Mouse (Mus musculus) spleen, embryonic (tissue): Measurements from ENCODE around the gene Ankrd49.

Experiments
- CTCF ChIA-PET: fragments of 350-600 bp; sonication (Branson Sonifier 250); formaldehyde crosslinking; loops from one replicate; lab custom pipeline; 2022; lab: Charles Lee

Ankrd49 gene

DNA sequence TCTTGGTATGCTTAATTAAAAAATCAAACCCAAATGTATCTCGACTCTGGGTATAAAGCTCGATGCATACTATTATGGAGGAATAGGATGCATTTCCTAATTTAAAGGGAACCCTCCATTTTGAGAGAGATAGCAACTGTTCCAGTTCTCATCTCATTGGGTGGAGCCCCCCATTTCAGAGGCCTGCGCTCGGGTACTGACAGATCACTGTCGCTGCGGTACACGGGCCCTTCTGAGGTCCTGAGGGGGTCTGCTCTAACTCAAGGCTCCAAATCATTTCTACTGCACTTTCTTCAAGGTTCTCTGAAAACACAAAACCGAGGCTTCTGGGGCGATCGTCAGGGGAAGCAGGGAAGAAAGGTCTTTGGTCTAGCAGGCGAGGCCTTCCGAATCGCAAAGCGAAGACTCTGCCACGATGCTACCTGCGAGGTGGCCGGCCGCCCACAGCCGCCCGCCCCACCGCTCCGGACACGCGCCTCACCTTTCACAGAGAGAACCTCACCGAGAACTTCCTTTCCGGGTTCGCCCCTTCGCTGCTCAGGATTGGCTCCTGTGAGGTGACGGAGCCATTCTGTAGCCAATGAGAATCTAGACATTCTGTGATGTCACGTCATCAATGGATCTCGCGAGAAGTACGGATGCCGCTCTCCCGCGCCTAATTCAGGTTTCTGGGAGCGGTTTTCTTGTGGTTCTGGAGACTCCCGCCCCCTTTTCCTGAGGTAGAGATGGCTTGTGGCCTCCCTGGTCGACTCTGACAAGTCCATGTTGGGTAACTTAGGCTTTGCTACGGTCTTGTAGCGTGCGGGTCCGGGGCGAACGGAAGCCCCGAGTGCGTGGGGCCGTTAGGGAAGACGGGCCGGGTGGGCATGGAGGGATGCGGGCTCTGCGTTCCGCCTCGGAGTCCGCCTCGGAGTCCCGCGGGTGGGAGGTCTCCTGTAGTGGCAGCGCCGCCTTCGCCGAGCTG lies at the start of gene Ankrd49, which contains the start of gene Mre11a:
TSS of gene Ankrd49 (minus strand) at position 818 of the 964 bp plus-strand sequence.
TSS of gene Mre11a (plus strand) at position 616 of the 964 bp plus-strand sequence.
- CTCF ChIA-PET: no interaction called here

DNA sequence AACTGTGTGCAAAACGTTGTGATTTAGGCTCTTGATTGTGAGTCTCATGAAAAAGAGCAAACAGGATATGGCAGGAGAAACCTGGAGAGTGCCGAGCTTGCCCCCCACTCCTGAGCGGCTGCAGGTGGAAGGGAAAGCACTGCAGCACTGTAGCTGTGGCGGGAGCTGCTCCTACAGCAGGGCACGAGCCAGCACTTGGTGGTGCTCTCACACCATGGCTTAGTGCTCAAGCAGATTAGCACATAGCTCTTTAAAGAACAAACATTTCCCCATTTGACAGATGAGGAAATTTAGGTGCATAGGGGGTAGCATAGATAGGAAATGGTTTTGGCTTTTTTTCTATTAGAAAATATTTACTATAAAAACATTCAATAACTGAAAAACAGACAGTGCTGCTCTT lies 47.4 kb upstream of the Ankrd49 start:
- CTCF ChIA-PET: no interaction called here

DNA sequence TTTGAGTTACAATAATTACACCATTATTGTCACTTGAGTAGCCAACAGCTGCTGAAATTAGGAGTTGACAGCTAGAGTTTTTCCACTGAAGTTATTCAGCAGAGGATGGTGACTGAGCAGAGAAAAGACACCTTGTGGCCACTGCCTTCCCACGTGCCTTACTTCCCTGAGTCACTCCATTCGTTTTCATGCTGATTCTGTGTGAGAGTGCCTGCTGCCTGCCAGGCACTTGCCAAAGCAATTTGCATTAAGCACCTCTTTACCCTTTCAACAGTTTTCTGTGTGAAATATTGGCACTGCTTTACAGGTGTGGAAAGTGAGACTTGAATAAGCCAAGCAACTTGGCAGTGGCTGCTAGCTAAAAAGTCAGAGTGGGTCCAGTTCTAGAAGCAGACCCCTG lies 43.2 kb upstream of the Ankrd49 start:
- CTCF ChIA-PET: no interaction called here

DNA sequence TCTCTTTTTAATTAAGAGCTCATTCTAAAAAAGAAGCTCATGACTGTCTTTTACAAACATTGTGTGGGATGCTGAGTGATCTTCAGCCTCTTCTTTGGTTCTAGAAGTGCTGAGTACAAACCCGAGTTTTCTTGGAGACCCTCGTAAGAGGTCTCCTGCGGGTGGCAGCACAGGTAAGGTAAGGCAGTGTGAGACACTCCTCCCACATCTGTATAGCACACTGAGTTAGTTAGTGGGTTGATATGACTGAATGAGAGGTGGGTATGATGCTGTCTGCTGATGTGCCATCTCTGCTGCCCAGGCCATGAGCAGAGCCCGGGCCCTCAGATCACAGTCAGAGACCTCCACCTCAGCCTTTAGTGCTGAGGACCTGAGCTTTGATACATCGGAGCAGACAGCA lies 40.2 kb upstream of the Ankrd49 start:
- CTCF ChIA-PET: no interaction called here

DNA sequence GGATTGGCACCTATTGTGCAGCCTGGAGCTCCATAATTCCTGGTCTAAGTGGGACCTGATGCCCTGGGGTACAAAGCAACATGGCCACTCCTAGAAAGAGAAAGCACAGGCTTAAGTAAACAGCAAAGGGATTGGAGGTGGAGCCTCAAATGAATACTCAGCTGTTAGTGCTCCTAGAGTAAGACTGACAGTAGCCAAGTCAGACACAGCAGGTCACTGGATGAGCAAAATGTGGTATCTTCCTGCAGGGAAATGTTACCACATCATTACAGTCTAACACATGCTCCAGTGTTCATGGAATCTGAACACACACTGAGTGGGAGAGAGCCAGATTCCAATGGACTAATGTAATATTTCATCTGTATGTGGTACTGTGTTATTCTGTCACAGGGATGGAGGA lies 36.7 kb upstream of the Ankrd49 start:
- CTCF ChIA-PET: no interaction called here

DNA sequence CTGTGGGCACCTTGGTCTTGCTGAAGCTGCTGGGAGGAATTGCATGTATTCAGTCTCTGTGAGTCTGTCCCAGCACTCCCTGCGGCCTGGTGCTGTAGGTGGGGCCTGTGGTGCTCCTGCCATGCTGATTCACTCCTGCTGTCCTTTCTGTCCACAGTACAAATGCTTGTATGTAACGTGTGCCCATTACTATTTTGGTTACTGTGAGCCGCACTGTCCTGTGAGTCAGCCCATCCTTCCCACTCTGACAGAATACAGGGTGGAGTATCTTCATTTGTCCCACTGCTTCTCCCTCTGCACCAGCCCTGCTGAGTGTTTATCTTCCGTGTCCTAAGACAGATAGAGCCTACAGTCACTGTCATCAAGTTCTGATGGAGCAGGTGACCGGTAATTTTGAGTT lies 25.5 kb upstream of the Ankrd49 start:
- CTCF ChIA-PET: no interaction called here

DNA sequence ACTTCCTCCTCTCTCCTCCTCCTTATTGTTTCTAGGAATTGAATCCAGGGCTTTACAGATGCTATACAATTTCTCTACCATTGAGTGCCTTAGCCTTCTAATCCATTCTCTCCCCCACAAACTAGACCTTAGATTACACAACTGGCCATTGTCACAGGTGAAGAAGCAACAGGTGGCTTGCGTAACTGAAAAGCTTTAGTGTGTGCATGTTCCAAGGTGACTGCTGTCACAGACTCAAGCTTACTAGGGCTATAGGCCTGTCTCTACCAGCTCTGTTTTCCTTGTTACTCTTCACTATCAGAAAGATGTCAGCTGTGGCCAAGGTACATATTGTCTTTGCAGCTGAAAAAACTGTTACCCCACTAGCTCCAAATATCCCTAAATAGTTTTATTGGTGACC lies 22.1 kb upstream of the Ankrd49 start:
- CTCF ChIA-PET: no interaction called here

DNA sequence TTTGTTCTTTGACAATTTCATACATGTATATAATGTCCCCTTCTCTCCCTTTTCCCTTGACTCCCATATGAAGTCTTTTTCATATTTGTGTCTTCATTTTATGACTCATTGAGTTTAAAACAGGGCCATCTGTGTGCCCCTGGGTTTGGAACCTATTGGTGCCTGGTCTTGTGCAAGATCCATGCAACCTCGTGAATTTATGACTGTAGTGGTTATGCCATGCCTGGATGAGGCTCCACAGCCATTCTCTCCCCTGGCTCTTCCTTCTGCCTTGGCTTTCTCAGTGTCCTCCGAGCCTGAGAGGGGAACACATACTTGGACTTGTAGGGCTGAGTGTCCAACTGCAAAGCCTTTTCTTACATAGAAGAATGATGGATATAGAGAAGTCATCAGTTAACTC lies 21.1 kb upstream of the Ankrd49 start:
- CTCF ChIA-PET: no interaction called here

DNA sequence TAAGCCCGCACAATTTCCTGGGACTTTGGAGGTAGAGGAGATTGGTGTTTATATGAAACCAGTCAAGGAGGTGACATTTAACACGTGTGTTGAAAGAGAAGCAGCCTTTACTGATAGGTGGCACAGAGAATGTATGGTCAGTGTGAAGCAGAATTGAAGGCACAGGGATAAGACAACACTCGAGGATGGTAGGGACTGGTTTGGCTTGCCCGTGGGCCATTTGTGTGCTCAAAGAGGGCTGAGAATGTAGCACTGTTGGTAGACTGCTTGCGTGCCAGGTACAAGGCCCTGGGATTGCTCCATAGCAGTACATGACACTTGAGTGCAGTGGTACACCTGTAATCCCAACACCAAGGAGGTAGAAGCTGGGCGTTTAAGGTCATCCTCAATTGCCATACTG lies 2.7 kb upstream of the Ankrd49 start:
- CTCF ChIA-PET: interaction anchor here (0.6 kb wide), 1 partner anchor 246 kb away, joined by 4 read pairs; no protein-coding TSS in a partner anchor

DNA sequence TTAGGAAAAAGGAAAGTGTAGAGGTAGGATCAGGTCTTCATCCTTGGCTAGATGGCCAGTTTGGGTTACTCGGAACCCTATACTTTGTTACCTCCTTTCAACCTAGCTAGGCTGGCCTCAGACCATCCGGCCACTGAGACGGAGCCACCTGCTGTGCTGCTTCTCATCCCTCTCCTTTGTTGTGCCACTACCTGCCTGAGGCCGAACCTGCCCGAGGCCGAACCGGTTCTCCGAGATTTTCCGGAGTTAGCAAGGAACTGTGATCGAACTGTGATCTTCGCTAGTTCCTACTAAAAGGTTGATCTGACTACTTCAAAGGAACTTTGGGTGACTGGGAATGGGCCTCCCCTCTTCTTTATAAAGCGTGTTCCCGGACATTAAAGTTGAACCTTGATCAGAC lies 6.3 kb downstream of the Ankrd49 start:
- CTCF ChIA-PET: no interaction called here

DNA sequence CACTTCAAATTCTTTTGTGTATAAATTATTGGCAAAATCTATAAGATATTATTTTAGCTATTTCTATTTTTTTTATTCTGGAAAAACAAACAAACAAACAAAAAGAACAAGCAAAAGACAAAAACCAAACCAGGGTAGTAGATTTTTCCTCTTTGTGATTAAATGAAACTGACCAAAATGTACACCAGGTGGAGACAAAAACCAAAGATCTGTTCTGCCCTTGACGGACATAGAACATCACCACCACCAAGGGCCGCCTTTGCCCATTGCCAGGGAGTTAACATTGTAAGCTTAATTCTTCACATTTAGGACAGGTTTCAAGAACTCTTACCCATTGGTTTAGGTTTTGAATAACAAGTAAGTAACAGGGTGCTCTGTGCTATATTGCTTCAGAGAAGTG lies 10.8 kb downstream of the Ankrd49 start:
- CTCF ChIA-PET: no interaction called here

DNA sequence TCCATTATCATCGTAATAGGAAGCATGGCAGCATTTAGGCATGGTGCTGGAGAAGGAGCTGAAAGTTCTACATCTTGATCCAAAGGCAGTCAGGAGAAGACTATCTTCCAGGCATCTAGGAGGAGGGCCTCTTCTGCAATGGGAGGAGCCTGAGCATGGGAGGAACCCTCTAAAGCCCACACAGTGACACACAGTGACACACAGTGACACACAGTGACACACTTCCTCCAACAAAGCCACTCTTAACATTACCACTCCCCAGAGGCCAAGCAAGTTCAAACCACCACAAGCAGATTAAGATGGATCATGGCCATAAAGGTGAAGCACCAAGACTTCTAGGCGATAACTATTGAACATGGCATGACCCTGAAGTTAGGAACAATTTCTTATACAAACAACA lies 12.6 kb downstream of the Ankrd49 start:
- CTCF ChIA-PET: no interaction called here

DNA sequence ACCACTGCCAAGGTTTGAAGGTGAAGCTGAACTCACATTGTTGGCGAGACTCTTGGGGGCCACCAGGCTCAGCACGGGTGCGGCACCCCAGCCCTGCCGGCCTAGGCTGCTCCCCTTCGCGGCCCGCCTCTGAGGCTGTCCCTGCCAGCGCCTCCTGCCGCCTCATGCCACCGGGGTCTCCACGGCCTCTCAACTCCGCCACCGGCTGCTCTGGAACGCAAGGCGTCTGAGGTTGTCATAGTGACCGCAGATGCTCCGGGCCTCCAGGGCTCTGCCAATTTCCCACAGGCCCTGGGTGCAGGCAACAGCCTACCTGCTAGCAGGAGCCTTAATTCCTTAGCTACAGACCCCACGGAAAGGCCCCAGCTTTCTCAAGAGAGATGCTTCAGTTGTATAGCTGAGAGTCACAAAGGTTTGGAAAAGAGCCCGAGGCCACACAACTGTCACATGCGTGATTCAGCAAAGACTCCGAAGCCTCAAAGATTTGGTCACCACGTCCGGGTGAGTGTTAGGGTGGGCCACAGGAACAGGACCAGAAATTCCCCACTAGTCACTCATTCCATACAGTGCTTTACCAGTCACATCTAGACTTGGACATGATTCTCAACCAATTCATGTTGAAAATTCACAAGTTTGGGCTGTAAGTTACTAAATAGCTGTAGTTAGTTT lies 13.7 kb downstream of the Ankrd49 start, which contains the start of gene 1700012B09Rik:
TSS of gene 1700012B09Rik (minus strand) at position 228 of the 669 bp plus-strand sequence.
- CTCF ChIA-PET: no interaction called here

DNA sequence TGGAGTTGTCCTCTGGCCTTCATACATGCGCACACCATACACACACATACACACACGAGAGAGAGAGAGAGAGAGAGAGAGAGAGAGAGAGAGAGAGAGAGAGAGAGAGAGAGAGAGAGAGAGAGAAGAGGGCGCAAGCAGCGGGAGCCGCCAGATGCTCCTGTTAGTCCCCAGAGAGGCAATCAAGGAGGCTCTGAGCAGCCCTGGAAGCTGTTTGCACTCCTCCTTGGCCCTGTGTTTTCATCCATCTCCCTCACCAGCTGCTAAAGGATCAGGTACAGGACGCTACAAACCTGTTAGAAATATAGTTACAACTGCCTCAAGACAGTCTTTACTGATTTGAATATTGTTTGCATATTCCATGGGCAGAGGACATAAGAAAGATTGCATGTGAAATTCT lies 14.8 kb downstream of the Ankrd49 start:
- CTCF ChIA-PET: no interaction called here

DNA sequence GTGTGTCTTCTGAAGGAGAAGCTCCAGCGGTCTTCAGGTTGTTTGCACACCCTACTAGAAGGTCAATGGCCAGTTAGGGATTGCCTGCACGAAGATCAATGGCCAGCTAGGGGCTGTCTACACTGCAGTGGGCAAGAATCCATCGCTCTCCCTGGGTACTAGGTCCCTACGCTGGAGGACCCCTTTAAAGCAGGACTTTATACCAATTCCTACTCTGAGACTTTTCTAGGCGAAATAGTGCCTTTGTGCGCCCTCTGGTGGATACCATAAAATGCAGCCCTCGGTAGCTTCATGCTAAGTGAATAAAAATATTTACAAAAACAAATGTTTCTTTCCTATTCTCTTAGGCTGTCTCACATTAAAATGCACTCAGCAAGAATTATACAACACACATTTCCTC lies 19.9 kb downstream of the Ankrd49 start:
- CTCF ChIA-PET: no interaction called here

DNA sequence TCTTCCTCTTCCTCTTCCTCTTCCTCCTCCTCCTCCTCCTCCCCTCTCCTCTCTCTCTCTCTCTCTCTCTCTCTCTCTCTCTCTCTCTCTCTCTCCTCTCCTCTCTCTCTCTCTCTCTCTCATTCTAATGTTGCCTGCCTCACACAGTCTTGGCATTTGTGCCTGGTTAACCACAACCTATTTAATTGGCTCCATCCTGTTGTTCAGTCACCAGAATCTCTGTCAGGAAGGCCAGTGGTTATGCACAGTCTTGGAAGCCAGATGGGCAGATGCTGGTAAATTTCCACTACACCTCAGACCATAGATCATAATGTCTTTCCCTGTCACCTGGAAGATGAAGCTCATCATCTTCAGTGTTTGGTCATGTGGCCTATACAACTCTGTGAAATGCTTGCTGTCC lies 25.4 kb downstream of the Ankrd49 start:
- CTCF ChIA-PET: no interaction called here

DNA sequence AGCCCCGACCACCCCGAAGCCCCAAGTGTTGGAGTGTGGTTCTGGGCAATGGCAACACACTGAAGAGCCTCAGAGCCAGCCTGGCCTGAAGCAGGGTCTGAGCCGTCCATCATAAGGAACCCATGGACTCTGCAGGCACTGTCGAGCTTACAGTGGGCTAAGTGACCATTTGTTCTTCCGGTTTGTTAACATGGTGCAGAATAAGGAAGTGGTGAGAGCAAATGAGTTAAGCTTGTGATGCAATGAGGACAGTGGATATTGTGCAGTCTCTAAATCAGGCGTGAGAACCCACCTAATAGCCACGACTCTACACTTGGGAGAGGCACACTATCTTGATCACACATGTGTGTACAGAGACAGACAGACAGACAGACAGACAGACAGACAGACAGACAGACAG lies 26.1 kb downstream of the Ankrd49 start:
- CTCF ChIA-PET: no interaction called here

DNA sequence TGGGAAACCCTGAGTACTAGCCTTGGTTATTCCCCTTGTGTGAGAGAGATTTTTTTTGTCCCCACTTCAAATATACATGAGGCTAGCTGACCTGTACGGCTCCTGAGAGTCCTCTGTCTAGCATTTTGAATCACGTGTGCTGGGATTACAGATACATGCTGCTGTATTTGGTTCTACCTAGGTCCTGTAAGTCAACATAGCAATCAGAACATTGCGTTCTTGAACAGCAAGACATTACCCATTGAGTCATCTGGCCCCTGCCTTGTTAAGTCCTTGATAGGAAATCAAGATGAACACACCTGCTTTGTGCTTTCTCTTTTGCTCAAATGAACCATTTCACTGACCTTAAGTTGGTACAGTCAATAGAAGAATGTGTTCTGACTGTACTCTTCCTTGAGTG lies 30.2 kb downstream of the Ankrd49 start:
- CTCF ChIA-PET: no interaction called here

DNA sequence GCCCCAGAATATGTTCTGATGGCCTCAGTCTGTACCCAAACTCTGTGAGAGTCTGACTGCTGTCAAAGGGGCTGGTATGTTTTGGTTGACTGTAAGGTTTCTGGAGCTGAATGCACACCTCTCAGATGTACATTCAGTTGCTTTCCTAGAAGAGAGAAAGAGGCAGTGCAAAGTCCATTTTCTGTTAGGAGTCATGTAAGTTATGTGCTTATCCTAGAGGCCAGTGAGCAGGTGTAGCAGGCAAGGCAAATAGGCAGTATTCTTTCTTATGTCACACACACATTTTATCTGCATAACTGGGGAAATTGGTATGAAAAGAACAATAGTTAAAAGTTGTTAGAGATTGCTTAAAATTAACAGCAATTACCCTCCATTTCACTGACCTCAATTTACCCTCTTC lies 30.7 kb downstream of the Ankrd49 start:
- CTCF ChIA-PET: no interaction called here

DNA sequence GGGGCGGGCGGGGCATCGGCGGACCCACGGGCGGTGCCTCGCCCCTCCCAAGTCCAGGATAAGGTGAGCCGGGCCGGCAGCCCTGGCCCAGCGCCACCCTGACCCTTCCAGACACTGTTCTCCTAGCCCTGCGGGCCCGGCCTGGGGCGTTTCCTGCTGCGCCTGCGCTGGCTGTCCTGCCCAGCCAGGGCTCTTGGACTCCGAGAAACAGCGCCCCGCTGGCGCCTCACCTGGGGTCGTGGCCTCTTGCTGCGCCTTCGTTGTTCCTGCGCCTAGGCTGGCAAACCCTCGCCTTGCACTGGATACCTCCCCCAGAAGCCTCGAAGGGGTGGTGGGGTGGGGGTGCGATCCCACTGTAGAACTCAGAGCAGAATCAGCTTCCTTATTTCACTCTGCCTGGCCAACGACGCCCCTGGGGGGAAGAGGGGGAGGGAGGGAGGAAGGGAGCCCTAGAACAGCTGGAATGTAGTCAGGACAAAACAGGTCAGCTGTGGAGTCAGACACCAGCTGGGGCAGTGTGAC lies 32.6 kb downstream of the Ankrd49 start, which contains the start of gene Fut4:
TSS of gene Fut4 (minus strand) at position 393 of the 522 bp plus-strand sequence.
- CTCF ChIA-PET: interaction anchor here (0.6 to 0.7 kb wide), 2 partner anchors 263 to 766 kb away, joined by 4 to 14 read pairs; no protein-coding TSS in a partner anchor

DNA sequence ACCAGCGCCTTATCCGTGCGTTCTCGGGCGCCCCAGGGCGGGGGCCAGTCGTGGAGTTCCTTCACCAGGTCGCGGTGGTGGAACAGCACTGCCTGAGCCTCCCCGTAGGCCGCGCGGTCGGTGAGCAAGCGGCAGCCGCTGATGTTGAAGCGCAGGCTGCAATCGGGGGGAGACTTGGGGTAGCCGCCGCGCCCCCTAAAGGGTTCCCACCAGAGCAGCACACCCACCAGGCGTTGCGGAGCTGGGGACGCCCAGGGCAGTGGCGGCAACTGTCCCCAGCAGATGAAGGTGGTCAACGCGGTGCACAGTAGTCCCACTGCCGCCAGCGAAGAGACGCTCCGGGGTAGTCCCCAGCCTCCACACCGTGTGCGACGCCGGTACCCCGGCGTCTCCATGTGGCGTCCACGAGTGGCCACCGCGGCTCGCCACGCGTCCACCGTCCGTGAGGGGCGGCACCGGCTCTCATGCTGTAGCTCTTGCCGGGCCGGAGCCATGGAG lies 33.1 kb downstream of the Ankrd49 start:
- CTCF ChIA-PET: no interaction called here

DNA sequence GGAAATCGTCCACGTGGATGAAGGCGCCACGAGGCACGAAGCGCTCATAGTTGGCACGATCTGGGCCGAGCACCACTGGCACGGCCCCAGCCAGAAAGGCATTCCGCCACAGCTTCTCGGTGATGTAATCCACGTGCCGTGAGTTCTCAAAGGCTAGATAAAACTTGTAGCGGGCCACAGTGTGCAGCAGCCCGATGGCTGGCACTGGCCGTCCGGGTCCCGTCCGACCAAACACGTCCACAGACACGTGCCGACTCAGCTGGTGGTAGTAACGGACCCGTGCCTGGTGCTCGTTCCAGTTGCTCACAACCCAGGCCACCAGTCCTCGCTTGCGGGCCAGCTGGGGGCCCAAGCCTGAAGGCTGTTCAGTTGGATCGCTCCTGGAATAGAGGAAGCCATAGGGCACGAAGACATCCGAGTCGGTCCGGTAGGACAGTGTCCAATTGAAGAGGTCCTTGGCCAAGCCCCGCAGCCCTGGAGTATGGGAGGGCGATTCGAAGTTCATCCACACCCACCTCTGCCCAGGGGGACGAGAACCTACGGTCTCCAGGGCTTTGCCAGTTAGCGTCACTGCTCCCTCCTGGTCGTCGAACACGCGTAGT lies 33.7 kb downstream of the Ankrd49 start:
- CTCF ChIA-PET: no interaction called here
